Mouse (Mus musculus) heart, adult 2 months (tissue): ENCODE measurements around the gene Nr2f6. TPM values are rescaled to one million over a fixed set of nuclear protein-coding genes. Genes with fewer than 3 reads are reported as not detected.

Experiments used
- DNase-seq, 2 experiments: peaks; one replicate each; pipeline ENCODE4 v3.0.0; 2021
- H3K27ac ChIP-seq: fragments of 200-600 bp; 2 replicates; pipeline ENCODE4 v1.8.1; 2022
- H3K27me3 ChIP-seq: fragments of 200-500 bp; 2 replicates; pipeline ENCODE4 v1.6.1; 2012; ENCODE audit warnings: mild to moderate bottlenecking, low read length, inconsistent platforms, mixed read lengths; ENCODE audit not compliant: control insufficient read depth, insufficient read depth
- H3K36me3 ChIP-seq: fragments of 200-500 bp; 2 replicates; pipeline ENCODE4 v1.6.1; 2012; ENCODE audit warnings: low read length, inconsistent platforms; ENCODE audit not compliant: control insufficient read depth, insufficient read depth
- H3K4me1 ChIP-seq: fragments of 200-500 bp; 2 replicates; pipeline ENCODE4 v1.6.1; 2011; ENCODE audit warnings: low read length; ENCODE audit not compliant: control insufficient read depth, insufficient read depth
- H3K4me3 ChIP-seq: fragments of 200-600 bp; 2 replicates; pipeline ENCODE4 v1.8.1; 2022
- H3K79me2 ChIP-seq: fragments of 200-500 bp; replicated peaks from 2 replicates; pipeline ENCODE4 v1.6.1; 2012; ENCODE audit warnings: mild to moderate bottlenecking, inconsistent platforms, low read length, moderate library complexity, mixed read lengths; ENCODE audit not compliant: control insufficient read depth, insufficient read depth
- H3K9ac ChIP-seq: fragments of 200-500 bp; 2 replicates; pipeline ENCODE4 v1.6.1; 2012; ENCODE audit warnings: low read depth, mild to moderate bottlenecking, control low read depth, inconsistent platforms, low read length, mixed read lengths
- CTCF ChIP-seq: fragments of 200-600 bp; IDR thresholded peaks from 2 replicates; pipeline ENCODE4 v1.8.1; 2022; ENCODE audit warnings: antibody characterized with exemption, mild to moderate bottlenecking, moderate library complexity
- EP300 ChIP-seq: fragments of 200-500 bp; IDR thresholded peaks from 2 replicates; pipeline ENCODE4 v1.6.1; 2011; ENCODE audit warnings: low read depth, low read length, control low read depth; ENCODE audit not compliant: insufficient read depth
- POLR2A ChIP-seq: fragments of 200-500 bp; IDR thresholded peaks from 2 replicates; pipeline ENCODE4 v1.6.1; 2011; ENCODE audit warnings: mild to moderate bottlenecking, low read depth, low read length, control low read depth; ENCODE audit not compliant: insufficient read depth
- WGBS: fragments of 180-500 bp; shearing (Covaris S2); methylation state at CpG from one replicate; pipeline ENCODE4 v1.1.7; 2018; 5-methylcytosine and 5-hydroxymethylcytosine counted together
- intact Hi-C: fragments of 180-260 bp; cut with DNase I; formaldehyde crosslinking; loops from one replicate; pipeline ENCODE4 v1.15.1; 2025
- polyA plus RNA-seq: library from polyadenylated mRNA; depleted of rRNA; stranded (reverse); fragments of >200 nt; gene quantifications from 2 replicates; pipeline ENCODE4 v1.2.3, GENCODE M21; 2012
- total RNA-seq, 2 experiments: library from RNA; stranded (reverse); gene quantifications; 2 replicates each; pipeline ENCODE4 v1.2.3; 2021

Nr2f6 gene
- total and polyA plus RNA-seq, 3 experiments, result 47.6 to 63.2 (median 56.7) TPM

DNA sequence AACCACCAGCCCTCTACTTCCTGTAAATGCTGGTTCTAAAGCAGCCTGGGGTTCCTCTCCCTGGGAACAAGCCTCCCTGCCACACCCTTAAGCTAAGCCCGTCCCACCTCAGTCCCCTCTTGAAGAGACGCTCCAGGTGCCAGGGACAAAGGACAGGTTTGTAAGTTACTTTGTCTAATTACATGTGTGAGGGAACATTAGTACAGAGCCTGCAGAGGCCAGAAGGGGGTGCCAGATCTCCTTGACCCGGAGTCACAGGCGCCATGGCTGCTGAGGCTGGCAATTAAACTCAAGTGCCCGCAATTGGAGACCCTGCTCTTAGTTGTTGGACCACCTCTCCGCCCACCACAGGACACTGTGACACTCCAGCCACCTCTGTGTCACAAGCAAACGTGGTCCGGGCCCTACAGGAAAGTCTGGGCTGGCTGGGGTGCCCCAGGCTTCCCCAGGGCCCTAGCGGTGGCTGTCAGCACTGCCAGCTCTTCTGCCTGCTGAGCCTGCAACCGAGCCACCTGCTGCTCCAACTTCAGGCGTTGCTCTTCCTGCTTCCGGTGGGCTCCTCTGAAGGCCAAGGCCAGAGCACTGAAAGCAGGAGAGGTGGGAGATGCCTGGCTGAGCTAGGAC, 3.6 kb upstream of the Nr2f6 start:
- TF ChIP-seq POLR2A (no peak), CTCF (peak; percentile 43)
- Histone ChIP-seq H3K27me3 (no peaks in the 10 kb centered on the region), H3K36me3 (no peaks in the 10 kb centered on the region), H3K79me2 (peaks cover 4% of the 10 kb centered on the region; the same call in 1 of the 2 replicates), H3K9ac (no peak overlapping the region), H3K4me1 (peaks cover 7% of the 10 kb centered on the region), H3K4me3 (no peak overlapping the region), H3K27ac (no peak overlapping the region)
- intact Hi-C loops, result no loop called here
- 77% methylated on average over 12 of the region's 12 CpGs for WGBS
- DNase-seq, result no peak

DNA sequence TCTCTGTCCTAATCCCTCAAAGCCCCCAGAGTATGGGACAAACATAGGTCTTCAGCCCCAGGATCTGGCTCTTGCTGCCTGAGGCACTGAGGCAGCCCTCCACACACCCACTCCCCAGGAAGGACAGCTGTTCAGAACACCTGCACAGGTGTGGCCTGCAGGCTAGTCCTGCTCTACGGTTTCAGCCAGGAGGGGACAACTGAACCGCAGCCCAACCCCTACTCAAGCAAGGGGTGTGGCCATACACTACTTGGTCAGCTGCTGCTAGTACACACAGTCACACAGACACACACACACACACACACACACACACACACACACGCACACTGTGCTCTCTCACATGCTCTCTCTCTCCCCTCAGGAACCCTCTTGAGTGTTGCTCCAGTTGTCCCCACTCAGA, 2.1 kb upstream of the Nr2f6 start:
- intact Hi-C loops, result loop anchor here (1.0 to 5.0 kb wide), 2 partner anchors 10 to 78 kb away; partner anchors contain the start of genes Abhd8 and Mrpl34
- H3K4me1 ChIP-seq, result peaks cover 7% of the 10 kb centered on the region
- no peak overlapping the region for H3K4me3 ChIP-seq
- no peaks in the 10 kb centered on the region for H3K36me3 ChIP-seq
- peak; percentile 32; the same call in 1 of the 2 replicates for TF ChIP-seq POLR2A
- TF ChIP-seq EP300, result no peak
- H3K9ac ChIP-seq, result no peak overlapping the region
- peaks cover 4% of the 10 kb centered on the region; the same call in 1 of the 2 replicates for H3K79me2 ChIP-seq
- no peak overlapping the region for H3K27ac ChIP-seq
- H3K27me3 ChIP-seq, result no peaks in the 10 kb centered on the region
- WGBS, result 55% methylated on average over 3 of the region's 3 CpGs
- no peak for DNase-seq

DNA sequence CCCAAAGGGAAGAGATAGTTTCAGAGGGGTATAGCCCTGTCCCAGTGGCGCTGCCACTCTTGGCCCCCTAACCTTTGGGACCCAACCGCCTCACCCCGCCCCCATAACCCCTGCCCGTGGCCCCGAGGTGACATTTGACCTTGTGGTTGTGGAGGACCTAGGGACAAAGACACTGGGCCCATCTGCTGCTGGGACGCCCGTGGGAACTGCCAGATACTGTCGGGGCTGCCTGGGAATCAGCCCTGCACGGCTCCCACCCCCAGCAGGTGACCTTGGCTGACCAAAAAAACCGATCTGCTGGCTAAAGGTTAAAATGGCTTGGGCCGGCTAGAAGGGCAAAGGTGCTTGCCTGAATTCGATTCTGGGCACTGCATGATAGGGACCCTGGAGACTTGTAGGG, 1.6 kb upstream of the Nr2f6 start:
- H3K36me3 ChIP-seq, result no peaks in the 10 kb centered on the region
- TF ChIP-seq POLR2A, result no peak
- no peak for TF ChIP-seq CTCF
- TF ChIP-seq EP300, result no peak
- H3K27me3 ChIP-seq, result no peaks in the 10 kb centered on the region
- intact Hi-C loops, result loop anchor here (1.0 to 5.0 kb wide), 2 partner anchors 11 to 79 kb away; partner anchors contain the start of genes Abhd8 and Mrpl34
- peaks cover 4% of the 10 kb centered on the region for H3K4me1 ChIP-seq
- 52% methylated on average over 12 of the region's 12 CpGs for WGBS
- no peak overlapping the region; the same call in 1 of the 2 replicates for H3K27ac ChIP-seq
- no peak for DNase-seq
- H3K9ac ChIP-seq, result no peak overlapping the region
- peaks cover 4% of the 10 kb centered on the region; the same call in 1 of the 2 replicates for H3K79me2 ChIP-seq
- H3K4me3 ChIP-seq, result no peak overlapping the region

DNA sequence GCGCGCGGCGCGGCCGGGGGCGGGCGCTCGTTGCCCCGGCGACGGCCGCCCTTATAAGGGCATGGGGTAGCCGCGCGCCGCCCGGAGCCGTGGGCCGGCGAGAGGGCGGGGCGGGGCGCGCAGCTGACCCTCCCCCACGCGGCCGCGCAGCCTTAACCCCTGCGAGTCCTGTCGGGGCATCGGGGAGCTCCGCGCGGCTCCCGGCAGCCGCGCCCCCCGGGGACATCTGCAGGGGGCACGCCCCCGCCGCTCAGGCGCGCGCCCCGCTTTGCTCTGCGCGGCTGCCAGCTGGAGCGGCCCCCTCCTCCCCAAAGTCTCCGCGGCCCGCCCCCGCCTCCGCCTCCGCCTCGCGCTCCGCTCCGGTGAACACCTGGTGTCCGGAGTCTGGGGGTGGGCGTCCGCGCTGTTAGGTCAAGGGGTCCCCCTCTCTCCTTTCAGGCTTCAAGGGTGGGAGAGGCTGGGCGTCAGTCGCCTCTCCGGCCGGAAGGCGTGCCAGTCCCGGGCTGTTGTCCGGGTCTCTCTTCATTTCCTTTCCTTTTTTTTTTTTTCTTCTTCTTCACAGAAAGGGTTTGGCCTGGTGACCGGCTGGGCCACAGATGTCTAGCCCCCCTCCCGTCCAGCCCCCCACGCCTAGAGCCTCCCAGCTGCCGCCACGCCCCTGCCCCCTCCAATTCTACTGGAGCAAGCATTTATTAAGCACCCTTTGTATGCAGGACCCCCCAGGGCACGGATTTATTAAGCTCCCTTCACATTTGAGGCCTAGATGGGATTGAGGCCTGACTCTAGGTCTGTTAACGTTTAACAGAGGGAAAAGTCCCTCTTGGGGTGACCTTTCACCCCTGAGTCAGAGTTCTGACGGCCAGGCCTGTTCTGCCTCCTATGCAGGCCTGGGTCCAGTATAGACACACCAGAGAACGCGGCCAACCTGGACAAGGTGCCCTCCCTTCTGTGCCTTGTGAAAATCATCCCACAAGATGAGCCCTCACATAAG, 506 bp upstream of the Nr2f6 start:
- intact Hi-C loops, result loop anchor here (5.0 kb wide), 1 partner anchor 80 kb away; the partner anchor contains the start of genes Abhd8 and Mrpl34
- Histone ChIP-seq H3K9ac (peak overlapping the region; percentile 87), H3K27ac (peak overlapping the region; percentile 90), H3K27me3 (no peaks in the 10 kb centered on the region), H3K36me3 (no peaks in the 10 kb centered on the region), H3K79me2 (peaks cover 4% of the 10 kb centered on the region; the same call in 1 of the 2 replicates), H3K4me3 (peak overlapping the region; percentile 89), H3K4me1 (peaks cover 4% of the 10 kb centered on the region)
- peak; percentile 92 to 94 for DNase-seq
- TF ChIP-seq EP300 (no peak), CTCF (no peak), POLR2A (no peak; the same call in none of the 2 replicates)
- WGBS, result 4% methylated on average over 76 of the region's 80 CpGs

GRCm38 (mm10) chr8:71380178-71381171, 1.3 kb downstream of the Nr2f6 start:
- peak overlapping the region; percentile 94 for H3K9ac ChIP-seq
- WGBS, result 2% methylated on average over 72 of the region's 72 CpGs
- peak; percentile 51 to 69 for DNase-seq
- intact Hi-C loops, result loop anchor here (5.0 kb wide), 1 partner anchor 82 kb away; the partner anchor contains the start of genes Abhd8 and Mrpl34
- H3K4me3 ChIP-seq, result peak overlapping the region; percentile 73
- TF ChIP-seq EP300 (no peak), CTCF (no peak), POLR2A (no peak)
- H3K36me3 ChIP-seq, result no peaks in the 10 kb centered on the region
- no peaks in the 10 kb centered on the region for H3K27me3 ChIP-seq
- peaks cover 4% of the 10 kb centered on the region for H3K4me1 ChIP-seq
- H3K79me2 ChIP-seq, result peaks cover 4% of the 10 kb centered on the region; the same call in 1 of the 2 replicates
- peak overlapping the region; percentile 94 for H3K27ac ChIP-seq
